Mouse (Mus musculus): ENCODE results near the gene Gm17359. TPM values are rescaled to one million over a fixed set of nuclear protein-coding genes. Genes with fewer than 3 reads are reported as not detected.

Gm17359 gene
- total and polyA plus RNA-seq, 2 experiments from 2014 or later: not detected

DNA sequence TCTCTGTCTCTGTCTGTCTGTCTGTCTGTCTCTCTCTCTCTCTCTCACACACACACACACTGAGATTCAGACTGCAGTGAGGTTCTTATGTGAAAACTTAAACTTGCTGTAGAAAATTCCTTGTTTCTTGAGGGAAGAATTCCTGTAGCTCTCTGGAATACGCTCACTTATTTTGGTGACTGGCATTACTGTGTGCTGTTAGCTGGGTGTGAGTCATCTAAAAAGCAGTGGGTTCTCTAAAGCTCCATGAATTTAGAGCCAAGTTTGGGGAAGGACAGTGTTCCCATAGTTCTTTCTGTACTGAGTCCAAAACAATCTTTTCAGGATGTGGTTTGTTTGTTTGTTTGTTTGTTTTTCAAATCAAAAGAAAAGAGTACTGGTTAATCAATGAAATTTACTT is 89.0 kb downstream of the Gm17359 start:
- no peak overlapping the region for H3K4me2 ChIP-seq (ENCODE audit: low read depth, low read length)
- H3K36me3 ChIP-seq (ENCODE audit: insufficient read depth, low read length): no peaks in the 10 kb centered on the region
- WGBS: 91% methylated on average over 1 of the region's 1 CpGs
- H3K9me3 ChIP-seq (ENCODE audit: low read length): no peaks in the 10 kb centered on the region
- ATAC-seq (no peak), DNase-seq (ENCODE audit: low spot score) (no peak)
- no peak overlapping the region for H3K9ac ChIP-seq (replicated peaks; ENCODE audit: low read length)
- no peak overlapping the region for H3K4me3 ChIP-seq (ENCODE audit: low read length)
- H3K4me1 ChIP-seq (ENCODE audit: insufficient read depth, low read length): no peaks in the 10 kb centered on the region
- H3K27ac ChIP-seq: no peak overlapping the region
- H3K27me3 ChIP-seq (ENCODE audit: insufficient read depth, low read length): no peaks in the 10 kb centered on the region
- no peak for TF ChIP-seq CTCF (IDR thresholded peaks at IDR 0.05; ENCODE audit: low read depth)

DNA sequence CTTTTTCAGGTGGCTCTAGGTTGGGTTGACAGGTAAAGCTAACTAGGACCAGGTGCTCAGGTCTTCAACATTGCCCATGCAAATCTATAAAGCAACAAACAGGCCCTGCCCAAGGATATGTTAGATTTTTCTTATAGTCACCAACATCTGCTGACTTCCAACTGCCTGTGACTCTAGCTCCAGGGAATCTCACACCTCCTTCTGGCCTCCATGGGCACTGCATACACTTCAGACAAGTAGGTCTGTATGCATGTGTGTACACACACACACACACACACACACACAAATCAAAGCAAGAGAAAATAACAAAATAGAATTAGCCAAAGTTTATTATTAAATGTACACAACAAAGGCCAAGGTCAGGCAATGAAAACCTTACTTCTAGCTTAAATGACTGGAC is 97.1 kb downstream of the Gm17359 start:
- no peak overlapping the region for H3K9ac ChIP-seq (replicated peaks; ENCODE audit: low read length)
- no peaks in the 10 kb centered on the region for H3K4me1 ChIP-seq (ENCODE audit: insufficient read depth, low read length)
- no peaks in the 10 kb centered on the region for H3K27me3 ChIP-seq (ENCODE audit: insufficient read depth, low read length)
- H3K4me2 ChIP-seq (ENCODE audit: low read depth, low read length): no peak overlapping the region
- DNase-seq (ENCODE audit: low spot score) (no peak), ATAC-seq (0 out of 2 replicates have a peak, but pooled peaks have one; percentile 28)
- H3K4me3 ChIP-seq (ENCODE audit: low read length): no peak overlapping the region
- H3K9me3 ChIP-seq (ENCODE audit: low read length): no peaks in the 10 kb centered on the region
- TF ChIP-seq CTCF (IDR thresholded peaks at IDR 0.05; ENCODE audit: low read depth): peak; percentile 52
- H3K27ac ChIP-seq: no peak overlapping the region
- H3K36me3 ChIP-seq (ENCODE audit: insufficient read depth, low read length): no peaks in the 10 kb centered on the region

GRCm38 (mm10) chr3:79434436-79434835 is 98.0 kb downstream of the Gm17359 start:
- H3K9me3 ChIP-seq (ENCODE audit: low read length): no peaks in the 10 kb centered on the region
- no peak overlapping the region for H3K4me2 ChIP-seq (ENCODE audit: low read depth, low read length)
- WGBS: 89% methylated on average over 9 of the region's 9 CpGs
- no peak overlapping the region for H3K9ac ChIP-seq (replicated peaks; ENCODE audit: low read length)
- H3K4me3 ChIP-seq (ENCODE audit: low read length): no peak overlapping the region
- ATAC-seq (no peak), DNase-seq (ENCODE audit: low spot score) (no peak)
- H3K27ac ChIP-seq: no peak overlapping the region
- H3K4me1 ChIP-seq (ENCODE audit: insufficient read depth, low read length): no peaks in the 10 kb centered on the region
- TF ChIP-seq CTCF (IDR thresholded peaks at IDR 0.05; ENCODE audit: low read depth): no peak
- H3K36me3 ChIP-seq (ENCODE audit: insufficient read depth, low read length): no peaks in the 10 kb centered on the region
- H3K27me3 ChIP-seq (ENCODE audit: insufficient read depth, low read length): no peaks in the 10 kb centered on the region

DNA sequence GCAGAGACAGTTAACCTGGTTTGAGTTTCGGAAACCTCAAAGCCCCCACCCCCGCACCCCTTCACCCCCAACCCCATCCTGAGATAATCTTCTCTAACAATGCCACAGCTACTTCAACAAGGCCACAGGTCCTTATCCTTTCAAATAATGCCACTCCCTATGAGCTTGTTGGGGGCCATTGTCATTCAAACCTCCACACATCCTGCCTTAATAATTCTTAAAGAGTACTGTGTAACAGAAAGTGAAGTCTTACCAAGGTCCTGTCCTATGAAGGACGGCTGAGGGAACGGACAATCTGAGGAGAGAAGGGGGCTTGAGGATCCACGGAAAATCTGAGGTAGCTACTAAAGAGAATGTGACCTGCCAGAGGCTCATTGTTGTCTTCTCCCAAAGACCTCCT is 98.5 kb downstream of the Gm17359 start:
- ATAC-seq (no peak), DNase-seq (ENCODE audit: low spot score) (no peak)
- Histone ChIP-seq H3K9ac (replicated peaks; ENCODE audit: low read length) (no peak overlapping the region), H3K27ac (no peak overlapping the region), H3K4me3 (ENCODE audit: low read length) (no peak overlapping the region), H3K4me1 (ENCODE audit: insufficient read depth, low read length) (no peaks in the 10 kb centered on the region), H3K9me3 (ENCODE audit: low read length) (no peaks in the 10 kb centered on the region), H3K27me3 (ENCODE audit: insufficient read depth, low read length) (no peaks in the 10 kb centered on the region), H3K36me3 (ENCODE audit: insufficient read depth, low read length) (no peaks in the 10 kb centered on the region), H3K4me2 (ENCODE audit: low read depth, low read length) (no peak overlapping the region)
- WGBS: 49% methylated on average over 5 of the region's 5 CpGs
- TF ChIP-seq CTCF (IDR thresholded peaks at IDR 0.05; ENCODE audit: low read depth): no peak

DNA sequence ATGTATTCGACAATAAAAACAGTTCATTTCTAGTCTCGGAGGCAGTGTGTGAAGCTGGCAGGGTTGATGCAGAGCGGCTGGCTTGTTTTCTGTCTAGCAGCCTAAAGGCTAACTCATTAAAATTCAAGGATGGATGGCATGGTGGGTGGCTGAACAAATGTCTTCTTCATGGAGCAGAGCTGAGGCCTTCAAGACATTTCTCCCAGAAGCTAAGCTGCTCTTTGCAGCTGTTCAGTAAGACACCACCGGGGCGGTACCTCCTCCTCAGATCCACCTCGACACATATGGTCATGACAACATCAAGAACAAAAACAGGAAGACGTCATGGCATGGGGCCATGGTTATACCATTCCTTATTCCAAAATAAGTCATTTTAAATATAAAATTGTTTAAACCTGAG is 99.7 kb downstream of the Gm17359 start:
- Histone ChIP-seq H3K27ac (no peak overlapping the region), H3K9me3 (ENCODE audit: low read length) (no peaks in the 10 kb centered on the region), H3K4me2 (ENCODE audit: low read depth, low read length) (no peak overlapping the region), H3K9ac (replicated peaks; ENCODE audit: low read length) (no peak overlapping the region), H3K4me3 (ENCODE audit: low read length) (no peak overlapping the region), H3K36me3 (ENCODE audit: insufficient read depth, low read length) (no peaks in the 10 kb centered on the region), H3K4me1 (ENCODE audit: insufficient read depth, low read length) (no peaks in the 10 kb centered on the region), H3K27me3 (ENCODE audit: insufficient read depth, low read length) (no peaks in the 10 kb centered on the region)
- no peak for TF ChIP-seq CTCF (IDR thresholded peaks at IDR 0.05; ENCODE audit: low read depth)
- peak; percentile 27; the same call in 1 of the 2 replicates for ATAC-seq
- DNase-seq (ENCODE audit: low spot score): no peak
- WGBS: 70% methylated on average over 7 of the region's 7 CpGs

GRCm38 (mm10) chr3:79438276-79438675 is 101.8 kb downstream of the Gm17359 start:
- no peak for DNase-seq (ENCODE audit: low spot score)
- Histone ChIP-seq H3K9me3 (ENCODE audit: low read length) (no peaks in the 10 kb centered on the region), H3K4me1 (ENCODE audit: insufficient read depth, low read length) (no peaks in the 10 kb centered on the region), H3K27me3 (ENCODE audit: insufficient read depth, low read length) (no peaks in the 10 kb centered on the region), H3K36me3 (ENCODE audit: insufficient read depth, low read length) (no peaks in the 10 kb centered on the region), H3K27ac (no peak overlapping the region), H3K9ac (replicated peaks; ENCODE audit: low read length) (no peak overlapping the region), H3K4me2 (ENCODE audit: low read depth, low read length) (no peak overlapping the region), H3K4me3 (ENCODE audit: low read length) (no peak overlapping the region)
- no peak for ATAC-seq
- TF ChIP-seq CTCF (IDR thresholded peaks at IDR 0.05; ENCODE audit: low read depth): no peak
- WGBS: 98% methylated on average over 3 of the region's 3 CpGs

GRCm38 (mm10) chr3:79440976-79441491 is 104.6 kb downstream of the Gm17359 start:
- DNase-seq (ENCODE audit: low spot score): peak; percentile 67
- H3K36me3 ChIP-seq (ENCODE audit: insufficient read depth, low read length): no peaks in the 10 kb centered on the region
- TF ChIP-seq CTCF (IDR thresholded peaks at IDR 0.05; ENCODE audit: low read depth): no peak
- H3K4me2 ChIP-seq (ENCODE audit: low read depth, low read length): peak overlapping the region; percentile 29
- no peaks in the 10 kb centered on the region for H3K9me3 ChIP-seq (ENCODE audit: low read length)
- H3K9ac ChIP-seq (replicated peaks; ENCODE audit: low read length): no peak overlapping the region
- no peak overlapping the region for H3K4me3 ChIP-seq (ENCODE audit: low read length)
- peak; percentile 84 for ATAC-seq
- 35% methylated on average over 12 of the region's 12 CpGs for WGBS
- H3K4me1 ChIP-seq (ENCODE audit: insufficient read depth, low read length): no peaks in the 10 kb centered on the region
- H3K27me3 ChIP-seq (ENCODE audit: insufficient read depth, low read length): no peaks in the 10 kb centered on the region
- H3K27ac ChIP-seq: peak overlapping the region; percentile 54

Measured in hindbrain, postnatal 0 days (tissue).